Mouse (Mus musculus) megakaryocyte, embryonic 14.5 days (primary cell): ENCODE data around the gene Nanos2.

Experiments
- FLI1 ChIP-seq: IDR thresholded peaks from 2 replicates; pipeline ENCODE4 v1.6.1; 2012; ENCODE audit warnings: low read length, inconsistent platforms, mixed read lengths
- GATA1 ChIP-seq: IDR thresholded peaks from 3 replicates; pipeline ENCODE4 v1.6.1; 2012; ENCODE audit warnings: mixed read lengths, low read length, inconsistent platforms, borderline replicate concordance

DNA sequence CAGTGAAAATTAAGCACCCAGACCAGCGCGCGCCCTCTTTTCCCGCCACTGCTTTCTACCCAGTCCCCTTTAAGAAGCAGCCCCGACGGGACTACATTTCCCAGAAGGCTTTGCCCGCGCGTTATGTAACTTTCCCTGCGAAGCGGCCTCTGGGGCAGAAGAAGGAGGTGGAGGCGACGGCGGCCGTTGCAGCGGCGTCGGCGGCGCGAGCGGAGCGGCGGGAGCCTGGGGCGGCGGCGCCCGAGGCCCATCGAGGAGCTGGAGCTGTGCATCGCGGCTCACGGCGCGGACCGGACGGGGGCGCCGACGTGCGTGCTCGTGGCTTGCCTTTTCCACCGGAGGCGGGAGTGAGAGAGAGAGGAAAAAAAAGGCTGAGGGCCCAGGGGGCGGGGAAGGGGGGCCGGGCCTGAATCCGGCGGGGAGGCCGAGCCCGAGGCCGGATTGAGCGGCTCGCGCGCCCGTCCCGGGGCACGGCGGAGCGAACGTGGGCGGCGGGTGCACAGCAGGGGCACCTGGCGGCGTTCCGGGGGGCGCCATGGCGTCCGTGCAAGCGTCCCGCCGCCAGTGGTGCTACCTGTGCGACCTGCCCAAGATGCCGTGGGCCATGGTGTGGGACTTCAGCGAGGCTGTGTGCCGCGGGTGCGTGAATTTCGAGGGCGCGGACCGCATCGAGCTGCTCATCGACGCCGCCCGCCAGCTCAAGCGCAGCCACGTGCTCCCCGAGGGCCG is 16.9 kb downstream of the Nanos2 start, which contains the start of gene Irf2bp1:
- TF ChIP-seq GATA1, result no peak
- no peak for TF ChIP-seq FLI1
